Mouse (Mus musculus): ENCODE data around the gene Kank2.
"Not testable (repeated sequence)": the region's sequence is repeated elsewhere in the genome, so short reads cannot be mapped to it uniquely, and the experiment has no call there.

Kank2 gene

DNA sequence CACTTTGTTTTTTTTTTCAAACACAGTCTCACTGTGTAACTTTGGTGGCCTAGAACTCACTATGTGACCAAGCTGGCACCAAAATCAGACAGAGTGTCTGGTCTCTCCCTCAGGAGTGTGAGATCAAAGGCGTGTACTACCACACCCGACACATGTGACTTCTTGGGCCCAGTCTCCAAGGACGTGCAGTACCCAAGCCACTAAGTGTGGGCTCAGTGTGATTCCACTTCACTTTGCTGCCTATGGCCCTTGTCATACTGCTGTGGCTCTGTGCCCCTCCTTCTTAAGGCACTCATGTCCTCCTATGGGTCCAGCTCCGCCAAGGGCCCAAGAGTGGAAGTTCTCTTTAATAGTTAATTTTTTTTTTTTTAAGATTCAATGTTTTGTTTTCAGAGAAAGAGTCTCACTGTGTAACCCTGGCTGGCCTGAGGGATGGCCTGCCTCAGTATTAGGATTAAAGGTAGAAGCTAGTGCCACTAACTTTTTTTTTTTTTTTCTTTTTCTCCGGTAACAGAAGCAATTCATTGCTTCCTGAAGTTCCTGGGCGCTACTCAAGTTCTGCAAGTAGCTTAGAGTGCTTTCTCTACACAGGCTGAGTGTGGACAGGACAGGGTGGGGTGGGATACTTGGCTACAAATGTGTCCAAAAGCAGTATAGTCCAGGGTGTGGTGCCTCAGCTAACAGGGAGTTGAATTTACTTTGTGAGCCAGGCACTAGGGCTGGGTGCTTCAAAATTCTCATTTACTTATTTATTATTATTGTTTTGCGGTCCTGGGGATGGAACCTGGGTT, 13.8 kb downstream of the Kank2 start:
- DNase-seq (ENCODE audit: low read depth, low spot score): no peak

DNA sequence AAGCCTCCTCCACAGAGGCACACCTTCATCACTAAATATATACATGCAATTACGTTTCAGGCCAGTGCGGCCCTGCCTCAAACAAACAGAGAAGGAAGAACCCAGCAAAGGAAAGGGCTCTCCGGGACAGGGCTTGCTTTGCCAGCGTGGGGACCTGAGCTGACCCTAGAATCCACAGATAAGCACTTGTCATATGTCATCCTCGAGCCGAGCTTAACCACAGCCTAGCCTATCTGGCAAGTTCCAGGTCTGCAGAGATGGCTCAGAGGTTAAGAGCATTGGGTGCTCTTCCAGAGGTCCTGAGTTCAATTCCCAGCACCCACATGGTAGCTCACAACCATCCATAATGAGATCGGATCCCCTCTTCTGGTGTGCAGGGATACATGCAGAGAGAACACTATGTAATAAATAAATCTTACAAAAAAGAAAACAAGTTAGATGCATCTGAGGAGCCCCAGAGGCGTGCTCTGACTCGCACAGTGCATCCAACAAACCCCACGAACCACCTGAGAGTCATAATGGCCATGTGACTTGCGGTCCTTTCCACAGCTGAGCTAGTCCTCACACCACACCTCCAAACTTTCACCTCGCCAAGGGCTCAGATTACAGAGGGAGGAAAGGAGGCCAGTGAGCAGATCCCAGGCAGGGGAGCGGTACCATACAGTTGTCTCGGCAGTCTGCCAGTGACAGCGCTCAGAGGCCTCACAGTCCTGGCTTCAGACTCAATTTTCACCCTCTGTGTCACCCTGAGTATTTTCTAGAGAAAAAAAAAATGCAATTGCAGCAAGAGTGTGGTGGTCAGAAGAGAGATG, 16.7 kb downstream of the Kank2 start:
- peak; percentile 38 for DNase-seq (ENCODE audit: low read depth, low spot score)

DNA sequence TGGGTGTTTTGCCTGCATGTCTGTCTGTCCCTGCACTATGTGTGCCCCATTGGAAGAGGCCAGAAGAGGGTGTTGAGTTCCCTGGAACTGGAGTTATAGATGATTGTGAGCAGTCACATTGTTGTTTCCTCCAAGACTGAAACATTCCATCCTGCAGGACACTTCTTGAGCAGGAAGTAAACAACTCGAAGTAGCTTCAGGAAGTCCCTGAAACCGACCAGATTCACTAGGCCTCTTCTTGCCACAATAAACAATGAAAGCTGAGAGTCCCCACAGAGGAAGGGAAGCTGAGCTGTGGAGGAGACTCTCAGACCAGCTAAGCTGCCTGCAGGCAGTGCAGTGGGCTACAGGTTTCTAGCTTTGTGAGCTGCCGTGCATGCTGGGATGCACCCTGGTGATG, 20.8 kb downstream of the Kank2 start:
- no peak for DNase-seq (ENCODE audit: low read depth, low spot score)

DNA sequence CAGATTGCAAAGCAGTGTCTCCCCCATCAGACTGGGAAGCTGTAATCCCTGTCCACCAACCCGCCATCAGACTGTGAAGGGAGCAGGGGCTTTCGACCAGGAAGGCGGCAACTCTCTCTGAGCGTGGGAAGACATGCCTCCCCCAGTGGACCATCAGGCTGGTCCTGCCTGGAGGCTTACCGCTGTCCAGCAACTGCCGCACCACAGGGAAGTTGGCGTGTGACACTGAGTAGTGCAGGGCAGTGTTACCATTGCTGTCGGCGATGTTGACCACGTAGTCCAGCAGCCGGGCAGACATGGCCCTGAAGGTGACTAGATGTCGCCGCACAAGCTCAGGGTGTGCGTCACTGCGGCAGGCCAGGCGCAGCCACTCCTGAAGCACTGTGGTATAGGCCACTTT, 24.2 kb downstream of the Kank2 start:
- no peak for DNase-seq (ENCODE audit: low read depth, low spot score)

DNA sequence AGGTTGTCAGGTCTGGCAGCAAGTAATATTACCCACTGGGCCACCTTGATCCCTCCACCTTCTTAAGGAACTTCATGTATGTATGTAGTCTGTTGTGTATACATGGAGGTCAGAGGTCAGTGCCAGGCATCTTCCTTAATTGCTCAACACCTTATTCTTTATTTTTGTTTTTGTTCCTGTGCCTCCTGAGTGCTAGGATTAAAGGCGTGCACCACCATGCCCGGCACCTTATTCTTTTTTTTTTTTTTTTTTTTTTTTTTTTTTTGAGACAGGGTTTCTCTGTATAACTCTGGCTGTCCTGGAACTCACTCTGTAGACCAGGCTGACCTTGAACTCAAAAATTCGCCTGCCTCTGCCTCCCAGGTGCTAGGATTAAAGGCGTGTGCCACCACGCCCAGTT, 25.1 kb downstream of the Kank2 start:
- DNase-seq (ENCODE audit: low read depth, low spot score): not testable (repeated sequence)

DNA sequence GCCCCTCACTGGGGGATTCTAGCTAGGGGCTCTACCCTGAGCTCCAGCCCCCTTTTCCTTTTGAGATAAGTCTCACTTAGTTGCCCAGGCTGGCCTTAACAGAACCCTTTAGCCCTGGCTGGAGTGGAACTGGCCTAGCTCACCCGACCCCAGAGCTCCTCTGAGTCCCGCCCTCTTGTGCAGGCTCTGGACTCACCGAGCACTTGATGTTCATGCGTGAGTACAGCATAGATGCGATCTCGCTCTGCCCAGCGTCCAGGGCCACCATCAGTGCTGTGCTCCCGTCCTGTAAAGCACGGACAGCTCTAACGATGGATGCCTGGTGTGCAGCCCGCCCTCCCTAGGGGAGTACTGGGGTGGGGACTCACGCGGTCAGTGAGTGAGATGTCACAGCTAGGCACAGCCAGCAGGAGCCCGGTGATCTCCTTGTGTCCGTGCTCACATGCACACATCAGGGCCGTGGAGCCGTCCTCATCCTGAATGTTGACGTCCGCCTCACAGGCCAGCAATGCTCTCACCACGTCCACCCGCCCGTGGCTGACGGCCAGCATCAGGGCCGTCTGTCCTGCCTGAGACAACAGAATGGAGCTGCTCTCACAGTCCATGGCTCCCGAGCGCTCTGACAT, 28.9 kb downstream of the Kank2 start:
- DNase-seq (ENCODE audit: low read depth, low spot score): no peak

DNA sequence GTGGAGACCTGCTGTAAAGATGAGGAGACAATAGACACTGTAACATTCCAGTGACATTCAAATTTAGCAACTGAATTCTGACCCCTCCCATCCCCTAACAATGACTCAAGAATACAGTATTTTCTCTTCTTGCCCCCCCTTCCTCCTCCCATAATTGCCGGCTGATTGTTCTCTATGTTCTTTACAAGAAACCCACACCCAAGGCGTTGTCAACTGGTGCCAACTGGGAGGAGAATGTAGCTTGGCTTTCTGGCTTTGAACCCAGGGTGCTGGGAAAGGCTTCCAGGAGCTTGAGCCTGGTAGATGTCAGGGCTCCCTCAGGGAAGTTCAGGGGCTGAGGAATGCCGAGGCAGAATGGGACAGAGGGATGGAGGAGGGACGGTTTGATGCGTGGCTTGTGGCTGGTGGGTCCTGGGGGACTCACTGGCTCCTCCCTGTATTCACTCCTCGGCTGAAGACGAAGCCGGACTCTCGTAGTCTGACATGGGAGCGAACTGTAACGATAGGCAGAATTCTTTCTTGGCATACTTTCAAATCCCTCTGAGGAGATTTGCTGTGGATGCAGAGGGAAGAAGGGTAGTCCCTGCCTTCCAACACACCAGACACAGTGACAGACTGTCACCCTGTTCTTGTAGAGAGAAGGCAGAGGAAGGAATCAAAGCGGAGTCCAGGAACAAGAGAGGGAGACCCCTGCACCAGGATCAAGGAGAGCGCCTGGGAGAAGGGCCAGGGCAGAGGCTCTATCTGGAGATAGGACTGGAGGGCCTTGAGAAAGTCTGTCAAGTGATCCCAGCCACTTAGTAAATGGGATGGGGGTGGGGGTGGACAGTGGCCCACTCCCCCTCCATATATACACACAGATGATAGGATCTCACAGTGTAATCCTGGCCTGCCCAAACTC, 29.8 kb downstream of the Kank2 start:
- peak; percentile 77 for DNase-seq (ENCODE audit: low read depth, low spot score)

DNA sequence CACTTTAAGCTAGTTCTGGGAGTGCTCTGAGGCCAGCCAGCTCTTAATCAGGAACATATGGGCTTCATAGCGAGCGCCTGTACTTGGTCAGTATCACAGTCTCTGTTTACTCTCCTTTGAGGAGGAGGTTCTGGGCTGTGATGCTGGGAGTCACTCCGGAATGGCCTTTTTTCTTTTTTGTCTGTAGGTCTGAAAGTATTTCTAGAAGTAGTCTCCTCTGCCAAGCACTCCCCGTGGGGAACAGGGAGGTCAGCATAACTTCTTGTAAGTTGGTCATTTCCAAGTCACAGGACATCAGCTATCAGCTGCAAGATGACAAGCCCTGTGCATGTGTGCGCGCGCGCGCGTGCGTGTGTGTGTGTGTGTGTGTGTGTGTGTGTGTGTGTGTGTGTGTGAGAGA, 30.6 kb downstream of the Kank2 start:
- peak; percentile 93 for DNase-seq (ENCODE audit: low read depth, low spot score)

DNA sequence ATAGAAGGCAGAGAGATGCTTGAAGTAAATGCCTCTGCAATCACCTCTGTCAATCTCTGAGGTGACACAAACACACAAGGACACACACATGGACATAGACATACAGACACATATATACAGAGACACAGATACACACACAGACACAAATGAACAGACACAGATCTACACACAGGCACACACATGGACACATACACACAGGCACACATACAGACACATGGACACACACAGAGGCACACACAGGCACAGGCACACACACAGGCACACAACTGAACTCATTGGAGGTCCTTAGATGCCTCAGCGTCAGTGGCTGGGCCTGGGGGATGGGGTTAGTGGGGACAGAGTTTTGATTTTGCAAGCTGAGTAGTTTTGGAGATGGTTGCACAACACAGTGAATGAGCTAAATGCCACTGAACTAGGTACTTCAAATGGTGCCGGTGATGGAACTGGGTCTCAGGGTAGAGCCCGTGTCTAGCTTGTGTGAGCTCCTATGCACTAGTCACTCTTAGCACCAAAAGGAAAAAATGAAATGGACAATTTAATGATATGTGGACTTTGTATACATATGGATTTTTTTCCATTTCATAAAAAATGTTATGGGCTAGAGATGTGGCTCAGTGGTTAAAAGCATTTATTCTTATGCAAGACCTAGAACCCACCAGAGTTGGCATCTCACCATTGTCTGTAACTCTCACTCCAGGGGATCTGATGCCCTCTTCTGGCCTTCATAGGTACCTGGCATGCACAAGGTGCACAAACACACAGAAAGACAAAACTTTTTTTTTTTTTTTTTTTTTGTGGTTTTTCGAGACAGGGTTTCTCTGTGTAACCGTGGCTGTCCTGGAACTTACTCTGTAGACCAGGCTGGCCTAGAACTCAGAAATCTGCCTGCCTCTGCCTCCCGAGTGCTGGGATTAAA, 34.2 kb downstream of the Kank2 start:
- DNase-seq (ENCODE audit: low read depth, low spot score): no peak

DNA sequence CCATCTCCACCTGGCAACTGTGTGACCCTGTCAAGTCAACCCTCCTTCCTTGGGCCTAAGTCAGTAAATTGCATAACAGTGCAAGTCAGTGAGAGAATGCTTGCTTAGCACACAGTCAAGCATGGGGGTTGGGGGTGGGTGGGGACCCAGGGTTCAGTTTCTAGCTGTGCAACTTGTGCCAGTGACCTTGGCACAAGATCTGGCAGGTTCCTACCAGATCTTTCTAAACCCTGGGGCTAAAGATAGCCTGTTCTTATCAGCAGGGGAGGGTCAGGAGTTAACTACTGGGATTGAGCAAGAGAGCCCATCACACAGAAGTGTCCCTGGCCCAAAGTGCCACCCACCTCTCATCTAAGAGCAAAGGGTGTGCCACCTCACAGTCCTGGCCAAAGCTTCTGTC, 36.4 kb downstream of the Kank2 start:
- DNase-seq (ENCODE audit: low read depth, low spot score): no peak

DNA sequence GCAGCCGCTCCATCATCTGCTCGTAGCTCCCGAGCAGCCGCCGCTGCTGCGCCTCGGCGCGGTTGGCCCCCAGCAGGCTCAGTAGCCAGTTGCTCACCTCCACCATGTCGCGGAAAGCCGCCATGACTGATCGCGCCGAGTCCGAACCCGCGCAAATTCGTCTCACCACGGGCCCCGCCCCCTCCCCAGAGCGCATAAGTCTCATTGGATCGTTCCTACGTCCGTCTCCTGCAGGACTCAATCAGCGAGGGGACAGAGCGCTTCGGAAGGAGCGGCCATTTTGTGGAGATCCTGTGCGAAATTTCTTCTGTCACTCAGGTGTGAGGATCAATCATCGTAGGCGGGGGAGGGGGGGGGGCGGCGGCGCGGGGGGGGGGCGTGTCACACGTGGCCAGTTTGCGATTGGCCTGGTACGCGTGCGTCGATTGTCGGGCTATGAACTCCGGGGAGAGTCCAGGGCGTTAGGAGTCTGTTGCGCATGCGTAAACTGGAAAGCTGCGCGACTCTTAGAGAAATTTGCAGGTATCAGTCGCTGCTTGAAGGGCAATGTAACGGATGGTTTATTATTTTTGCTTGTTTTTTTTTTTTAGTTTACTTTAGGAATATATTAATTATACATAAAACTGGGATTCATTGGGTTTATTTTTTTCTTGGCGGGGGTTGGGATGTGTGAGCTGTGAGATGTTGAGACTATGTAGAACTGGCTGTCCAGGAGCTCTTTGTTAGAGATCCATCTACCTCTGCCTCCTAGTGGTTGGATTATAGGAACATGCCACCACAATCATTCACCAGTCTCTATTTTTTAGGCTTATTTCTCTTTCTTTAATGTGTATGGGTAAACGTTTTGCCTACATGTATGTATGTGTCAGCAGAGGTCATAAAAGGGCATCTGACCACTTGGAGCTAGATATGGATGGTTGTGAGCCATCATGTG, 38.1 kb downstream of the Kank2 start, which contains the start of gene Spc24:
Gene Spc24, minus strand, starts transcription at position 149 of the 934 bp plus-strand sequence.
- DNase-seq (ENCODE audit: low read depth, low spot score): peak; percentile 99

DNA sequence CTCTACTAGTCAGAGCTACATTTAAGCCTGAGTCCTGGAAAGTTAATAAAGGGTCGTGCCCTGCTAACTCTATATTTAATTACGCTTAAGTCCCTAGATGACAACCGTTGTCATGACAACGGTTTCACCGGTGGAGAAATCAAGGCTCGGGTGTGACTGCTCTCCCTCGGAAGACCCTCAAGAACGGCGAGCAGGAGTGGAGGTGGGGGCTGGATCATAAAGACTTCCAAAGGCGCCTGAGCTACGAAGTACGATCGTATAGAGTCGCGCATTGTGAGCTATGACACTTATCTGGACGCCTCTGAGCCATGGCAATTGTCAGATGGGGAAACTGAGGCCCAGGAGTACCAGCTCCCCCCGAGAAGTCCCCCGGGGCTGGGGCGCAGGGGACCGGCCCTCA, 38.8 kb downstream of the Kank2 start:
- DNase-seq (ENCODE audit: low read depth, low spot score): no peak

DNA sequence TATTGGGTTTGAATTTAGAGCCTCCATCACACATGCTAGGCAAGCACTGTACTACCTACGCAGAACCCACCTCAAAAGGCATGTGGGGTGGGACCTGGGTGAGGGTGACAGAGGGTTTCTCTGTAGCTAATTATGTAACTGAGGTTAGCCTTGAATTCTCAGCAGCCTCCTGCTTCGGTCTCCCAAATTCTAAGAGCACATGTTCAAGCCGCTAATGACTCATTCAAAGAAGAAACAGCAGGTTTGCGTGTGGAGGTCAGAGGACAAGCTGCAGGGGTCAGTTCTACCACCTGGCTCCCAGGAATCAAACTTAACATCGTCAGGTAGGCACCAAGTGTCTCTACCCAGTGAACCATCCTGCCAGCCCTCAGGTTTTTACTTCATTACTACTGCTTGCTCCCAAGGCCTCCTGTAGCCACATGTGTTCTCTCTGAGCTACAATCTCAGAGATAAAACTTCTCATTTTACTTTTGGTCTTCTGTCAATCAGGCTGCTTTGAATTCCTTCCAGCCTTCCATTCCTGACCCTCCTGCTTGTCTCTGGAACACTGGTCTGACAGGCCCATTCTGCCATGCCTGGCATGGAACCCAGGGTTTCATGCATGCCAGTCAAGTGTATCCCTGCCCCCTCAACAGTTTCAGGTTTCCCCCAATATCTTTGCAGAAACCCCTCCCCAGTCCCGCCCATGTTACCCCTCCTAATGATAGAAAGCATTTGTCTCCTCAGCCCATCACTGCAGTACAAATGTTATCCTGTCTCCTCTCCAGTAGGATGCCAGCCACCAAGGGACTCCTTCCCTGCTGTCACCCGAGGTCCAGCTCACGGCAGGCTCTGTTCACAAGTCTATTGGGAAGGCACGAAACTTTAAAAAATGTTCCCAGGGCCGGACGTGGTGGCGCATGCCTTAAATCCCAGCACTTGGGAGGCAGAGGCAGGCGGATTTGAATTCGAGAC, 39.7 kb downstream of the Kank2 start:
- DNase-seq (ENCODE audit: low read depth, low spot score): no peak

DNA sequence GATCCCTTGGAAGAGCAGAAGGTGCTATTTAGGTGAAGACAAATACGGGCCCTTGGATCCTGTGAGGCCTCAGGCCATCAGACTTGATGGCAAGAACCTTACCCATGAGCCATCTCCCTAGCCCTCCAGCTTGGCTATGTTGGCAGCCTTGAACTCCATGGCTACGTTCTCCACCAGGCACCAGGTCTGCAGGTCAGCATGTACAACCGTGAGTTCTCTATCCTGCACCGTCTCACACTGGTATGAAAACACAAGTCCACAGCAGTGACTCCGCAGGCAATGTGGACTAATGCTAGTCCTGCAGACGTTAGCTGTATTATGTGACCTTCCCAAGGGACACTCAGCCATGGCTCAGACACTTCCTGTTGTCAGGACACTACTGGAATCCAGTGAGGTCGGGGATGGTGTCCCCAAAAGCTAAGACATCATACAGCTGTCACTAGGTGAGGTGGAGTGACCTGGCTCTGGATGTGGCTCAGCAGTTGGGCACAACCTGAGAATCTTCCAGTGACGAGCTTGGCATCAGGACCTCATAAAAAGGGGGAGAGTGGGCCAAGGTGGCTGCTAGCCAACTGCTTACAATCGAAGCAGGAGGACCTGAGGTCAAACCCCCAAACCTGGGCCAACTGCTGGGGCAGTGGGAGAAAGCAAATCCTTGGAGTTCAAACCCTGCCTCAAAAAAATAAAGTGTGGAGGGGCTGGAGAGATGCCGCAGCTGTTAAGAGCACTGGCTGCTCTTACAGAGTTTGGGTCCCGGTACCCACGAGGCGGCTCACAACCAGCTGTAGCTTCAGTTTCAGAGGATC, 43.8 kb downstream of the Kank2 start:
- DNase-seq (ENCODE audit: low read depth, low spot score): no peak

DNA sequence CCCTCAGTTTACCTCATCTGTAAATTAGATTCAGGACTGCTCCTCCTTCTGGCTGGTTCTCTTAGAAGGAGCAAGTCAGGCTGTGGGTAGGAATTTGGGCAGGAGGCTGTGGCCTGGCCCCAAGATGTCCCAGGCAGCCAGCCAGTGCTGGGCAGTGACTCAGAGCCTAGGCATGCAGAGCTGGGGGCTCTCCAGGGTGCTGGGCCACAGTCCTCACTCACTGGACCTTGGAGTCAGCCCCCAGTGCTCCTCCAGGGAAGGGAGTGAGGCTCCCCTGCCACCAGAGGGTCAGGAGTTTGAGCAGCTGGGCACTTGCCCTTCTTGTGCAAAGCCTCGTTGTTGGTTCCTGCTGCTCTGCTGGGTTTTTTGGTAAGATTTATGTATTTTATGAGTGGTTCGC, 44.5 kb downstream of the Kank2 start:
- peak; percentile 94 for DNase-seq (ENCODE audit: low read depth, low spot score)

DNA sequence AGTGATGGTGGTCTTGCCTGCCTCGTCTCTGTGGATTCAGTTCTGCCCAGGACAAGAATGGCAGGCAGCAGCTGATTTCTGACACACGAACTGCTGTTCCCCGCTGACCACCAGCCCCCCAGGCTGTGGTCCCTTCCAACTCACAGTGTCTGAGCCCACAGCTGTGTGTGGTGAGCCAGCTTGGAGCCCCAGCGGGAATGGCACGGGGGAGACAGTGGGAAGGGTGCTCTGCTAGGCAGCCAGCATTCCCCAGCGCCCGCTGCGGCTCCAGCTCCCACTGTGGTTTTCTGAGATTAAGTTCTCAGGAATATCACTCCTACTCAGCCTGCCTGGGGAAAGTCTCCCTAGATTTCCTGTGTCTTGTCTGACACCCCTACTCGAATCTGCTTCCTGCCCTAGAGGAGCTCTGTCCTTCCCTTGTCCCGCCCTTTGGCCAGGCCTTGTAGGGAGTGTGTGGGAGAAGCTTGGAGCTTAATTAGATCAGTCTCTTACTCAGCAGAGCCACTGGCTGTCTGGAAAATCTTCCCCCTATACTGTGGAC, 46.2 kb downstream of the Kank2 start:
- peak; percentile 76 for DNase-seq (ENCODE audit: low read depth, low spot score)

DNA sequence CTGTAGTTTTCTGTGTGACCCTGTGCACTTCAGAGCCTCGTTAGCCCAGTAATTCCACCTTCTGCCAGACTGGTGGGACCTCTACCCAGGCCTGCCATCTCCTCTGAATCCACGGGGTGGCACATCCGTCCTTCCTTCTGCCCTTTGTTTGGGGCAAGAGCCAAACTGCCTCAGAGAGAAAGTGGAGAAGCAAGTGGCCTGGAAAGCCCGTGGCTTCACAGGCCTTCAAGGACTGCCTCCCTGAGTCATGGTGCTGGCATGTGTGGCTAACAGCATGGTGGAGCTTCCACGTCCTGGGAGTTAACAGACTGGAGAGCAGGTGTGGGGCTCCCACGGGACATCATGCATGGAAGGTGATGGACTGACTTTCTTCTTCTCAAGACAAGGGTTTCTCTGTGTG, 47.2 kb downstream of the Kank2 start:
- DNase-seq (ENCODE audit: low read depth, low spot score): peak; percentile 97

Data from 3T3-L1 (cell line).